Mouse (Mus musculus) frontal cortex, adult 2 months (tissue): ENCODE measurements around the gene Gm17657. TPM values are rescaled to one million over a fixed set of nuclear protein-coding genes. Genes with fewer than 3 reads are reported as not detected.

Source experiments
- DNase-seq, 2 experiments: peaks; one replicate each; pipeline ENCODE4 v3.0.0; 2022; ENCODE audit warnings: low spot score in 1 of 2; ENCODE audit errors: extremely low spot score in 1 of 2
- polyA plus RNA-seq: library from polyadenylated mRNA; depleted of rRNA; stranded (reverse); fragments of >200 nt; gene quantifications from 2 replicates; pipeline ENCODE4 v1.2.3, GENCODE M21; 2012; rRNA removed

Gene Gm17657
- not detected in 2 replicates for polyA plus RNA-seq

GRCm38 (mm10) chr17:29549543-29550428, at the start of gene Gm17657, which contains the start of gene Tbc1d22b:
Gm17657 (minus strand) TSS chr17:29549638.
Tbc1d22b (plus strand) TSS chr17:29549785.
- DNase-seq: peak; percentile 94 to 96

- DNase-seq: no peak
Measured at GRCm38 (mm10) chr17:29599051-29599450, 49.6 kb upstream of the Gm17657 start.

- DNase-seq: no peak
Measured at GRCm38 (mm10) chr17:29596771-29597132, 47.3 kb upstream of the Gm17657 start.

- no peak for DNase-seq
Measured at GRCm38 (mm10) chr17:29595891-29596770, 46.7 kb upstream of the Gm17657 start.

GRCm38 (mm10) chr17:29589221-29589898, 39.9 kb upstream of the Gm17657 start:
- DNase-seq: no peak

- no peak for DNase-seq
Measured at GRCm38 (mm10) chr17:29586921-29587320, 37.5 kb upstream of the Gm17657 start.

GRCm38 (mm10) chr17:29585446-29585845, 36.0 kb upstream of the Gm17657 start:
- DNase-seq: no peak

- no peak for DNase-seq
Measured at GRCm38 (mm10) chr17:29584737-29585136, 35.3 kb upstream of the Gm17657 start.

- no peak for DNase-seq
Measured at GRCm38 (mm10) chr17:29584306-29584705, 34.9 kb upstream of the Gm17657 start.

- DNase-seq: no peak
Measured at GRCm38 (mm10) chr17:29583569-29583968, 34.1 kb upstream of the Gm17657 start.

GRCm38 (mm10) chr17:29579579-29580126, 30.2 kb upstream of the Gm17657 start:
- no peak for DNase-seq

- DNase-seq: no peak
Measured at GRCm38 (mm10) chr17:29569831-29570230, 20.4 kb upstream of the Gm17657 start.

GRCm38 (mm10) chr17:29568435-29568834, 19.0 kb upstream of the Gm17657 start:
- no peak for DNase-seq

- no peak for DNase-seq
Measured at GRCm38 (mm10) chr17:29565521-29565920, 16.1 kb upstream of the Gm17657 start.

- no peak for DNase-seq
Measured at GRCm38 (mm10) chr17:29558476-29558875, 9.0 kb upstream of the Gm17657 start.

GRCm38 (mm10) chr17:29556893-29557292, 7.5 kb upstream of the Gm17657 start:
- no peak for DNase-seq

GRCm38 (mm10) chr17:29556456-29556855, 7.0 kb upstream of the Gm17657 start:
- DNase-seq: no peak

GRCm38 (mm10) chr17:29554176-29554575, 4.7 kb upstream of the Gm17657 start:
- no peak for DNase-seq

GRCm38 (mm10) chr17:29552162-29552732, 2.8 kb upstream of the Gm17657 start, which contains the start of gene Tmem217:
Tmem217 (minus strand) TSS chr17:29552385.
- no peak for DNase-seq

GRCm38 (mm10) chr17:29551019-29551418, 1.6 kb upstream of the Gm17657 start:
- DNase-seq: no peak
